Mouse (Mus musculus): ENCODE data around the gene Rgs6. TPM values are rescaled to one million over a fixed set of nuclear protein-coding genes. Genes with fewer than 3 reads are reported as not detected.
A peak's percentile ranks its signal among the peaks of the same experiment; 100 is the strongest.

Gene Rgs6
- total RNA-seq, 2 experiments from 2014 or later = 2.6 to 2.8 TPM

- peak; percentile 23 for DNase-seq
Observed at GRCm38 (mm10) chr12:83136031-83136430, 547.9 kb downstream of the Rgs6 start.

GRCm38 (mm10) chr12:83136460-83136859 lies 548.4 kb downstream of the Rgs6 start:
- no peak for DNase-seq

- no peak for DNase-seq
Observed at GRCm38 (mm10) chr12:83137001-83137400, 548.9 kb downstream of the Rgs6 start.

GRCm38 (mm10) chr12:83141164-83141563 lies 553.1 kb downstream of the Rgs6 start:
- DNase-seq = no peak

- no peak for DNase-seq
Observed at GRCm38 (mm10) chr12:83142507-83142906, 554.4 kb downstream of the Rgs6 start.

- DNase-seq = peak; percentile 14
Observed at GRCm38 (mm10) chr12:83143071-83143470, 555.0 kb downstream of the Rgs6 start.

GRCm38 (mm10) chr12:83143574-83143973 lies 555.5 kb downstream of the Rgs6 start:
- no peak for DNase-seq

GRCm38 (mm10) chr12:83145074-83145473 lies 557.0 kb downstream of the Rgs6 start:
- DNase-seq = peak; percentile 35

- DNase-seq = no peak
Observed at GRCm38 (mm10) chr12:83145902-83146301, 557.8 kb downstream of the Rgs6 start.

GRCm38 (mm10) chr12:83146917-83147316 lies 558.8 kb downstream of the Rgs6 start:
- no peak for DNase-seq

- DNase-seq = no peak
Observed at GRCm38 (mm10) chr12:83150030-83150429, 561.9 kb downstream of the Rgs6 start.

- DNase-seq = no peak
Observed at GRCm38 (mm10) chr12:83150813-83151212, 562.7 kb downstream of the Rgs6 start.

GRCm38 (mm10) chr12:83151474-83151873 lies 563.4 kb downstream of the Rgs6 start:
- peak; percentile 21 for DNase-seq

GRCm38 (mm10) chr12:83160211-83160610 lies 572.1 kb downstream of the Rgs6 start:
- no peak for DNase-seq

GRCm38 (mm10) chr12:83160700-83161099 lies 572.6 kb downstream of the Rgs6 start:
- DNase-seq = no peak

- DNase-seq = no peak
Observed at GRCm38 (mm10) chr12:83163721-83164120, 575.6 kb downstream of the Rgs6 start.

- no peak for DNase-seq
Observed at GRCm38 (mm10) chr12:83165058-83165457, 577.0 kb downstream of the Rgs6 start.

- no peak for DNase-seq
Observed at GRCm38 (mm10) chr12:83168310-83168709, 580.2 kb downstream of the Rgs6 start.

- DNase-seq = no peak
Observed at GRCm38 (mm10) chr12:83169495-83170209, 581.6 kb downstream of the Rgs6 start.

- no peak for DNase-seq
Observed at GRCm38 (mm10) chr12:83178770-83179169, 590.7 kb downstream of the Rgs6 start.

GRCm38 (mm10) chr12:83179860-83180259 lies 591.8 kb downstream of the Rgs6 start:
- DNase-seq = no peak

- no peak for DNase-seq
Observed at GRCm38 (mm10) chr12:83180561-83180960, 592.5 kb downstream of the Rgs6 start.

GRCm38 (mm10) chr12:83201674-83202073 lies 613.6 kb downstream of the Rgs6 start:
- DNase-seq = no peak

- DNase-seq = no peak
Observed at GRCm38 (mm10) chr12:83204361-83204760, 616.3 kb downstream of the Rgs6 start.

Measured in gastrocnemius, postnatal 10 days (tissue).